Comparison of ENCODE assay signal across 23 mouse cellular contexts in the genomic region with DNA sequence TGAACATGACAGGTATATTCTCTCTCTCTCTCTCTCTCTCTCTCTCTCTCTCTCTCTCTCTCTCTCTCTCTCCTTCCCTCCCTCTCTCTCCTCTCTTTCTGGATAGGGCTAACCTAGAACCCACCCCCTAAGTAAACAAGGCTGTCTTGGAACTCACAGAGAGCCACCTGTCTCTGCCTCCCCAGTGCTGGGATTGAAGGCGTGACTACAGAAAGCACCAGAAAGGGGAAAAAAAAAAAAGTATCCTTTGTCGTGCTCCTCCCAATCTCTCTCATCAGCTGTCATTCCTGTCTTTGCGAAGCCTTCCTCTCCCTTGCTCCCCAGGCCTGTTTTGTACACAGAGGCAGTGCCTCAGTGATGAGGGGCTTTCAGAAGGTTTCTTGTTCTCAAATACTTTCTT.
"Had no signal": no experiment of that assay in that cellular context is flagged by ENCODE, and none has a peak within 500 bp of the region (broad histone marks: within the 10 kb centered on the region; RNA-seq: fewer than 3 reads in every experiment).

No protein-coding gene starts in this region.

- H3K36me3 ChIP-seq: limb, embryonic 12.5 days; limb, embryonic 15.5 days; lung, embryonic 15.5 days; neural tube, embryonic 12.5 days; neural tube, embryonic 15.5 days had no signal

- H3K27me3 ChIP-seq: limb, embryonic 12.5 days; limb, embryonic 15.5 days; lung, embryonic 15.5 days; neural tube, embryonic 12.5 days; neural tube, embryonic 15.5 days had no signal

- H3K9ac ChIP-seq: limb, embryonic 12.5 days; limb, embryonic 15.5 days; liver, embryonic 14.5 days; liver, postnatal 0 days; lung, embryonic 15.5 days; neural tube, embryonic 12.5 days; neural tube, embryonic 15.5 days had no signal

- H3K27ac ChIP-seq: kidney, postnatal 0 days; left cerebral cortex, adult 2 months; limb, embryonic 12.5 days; liver, embryonic 14.5 days; neural tube, embryonic 12.5 days; neural tube, embryonic 15.5 days had no signal

- H3K4me1 ChIP-seq: neural tube, embryonic 12.5 days had no signal

- H3K4me2 ChIP-seq: limb, embryonic 12.5 days; limb, embryonic 15.5 days; liver, embryonic 11.5 days; midbrain, embryonic 11.5 days; neural tube, embryonic 12.5 days; neural tube, embryonic 15.5 days had no signal

- H3K9me3 ChIP-seq: limb, embryonic 12.5 days; limb, embryonic 15.5 days; lung, embryonic 15.5 days; neural tube, embryonic 12.5 days; neural tube, embryonic 15.5 days had no signal

- H3K4me3 ChIP-seq: left cerebral cortex, adult 2 months; limb, embryonic 12.5 days; limb, embryonic 15.5 days; lung, embryonic 15.5 days; neural tube, embryonic 12.5 days; neural tube, embryonic 15.5 days had no signal

- DNase-seq: kidney, adult 2 months; kidney, postnatal 25 days; layer of hippocampus, postnatal 36 days; left cerebral cortex, postnatal 4 days; lung, postnatal 14 days; lung, postnatal 4 days; midbrain, embryonic 14.5 days; right cerebral cortex, adult 18-20 months; right cerebral cortex, postnatal 14 days; spleen, adult 18-20 months; thymus, adult 18-20 months; thymus, postnatal 36 days had no signal
